30 mouse cellular contexts compared by ENCODE assay signal in the genomic region with DNA sequence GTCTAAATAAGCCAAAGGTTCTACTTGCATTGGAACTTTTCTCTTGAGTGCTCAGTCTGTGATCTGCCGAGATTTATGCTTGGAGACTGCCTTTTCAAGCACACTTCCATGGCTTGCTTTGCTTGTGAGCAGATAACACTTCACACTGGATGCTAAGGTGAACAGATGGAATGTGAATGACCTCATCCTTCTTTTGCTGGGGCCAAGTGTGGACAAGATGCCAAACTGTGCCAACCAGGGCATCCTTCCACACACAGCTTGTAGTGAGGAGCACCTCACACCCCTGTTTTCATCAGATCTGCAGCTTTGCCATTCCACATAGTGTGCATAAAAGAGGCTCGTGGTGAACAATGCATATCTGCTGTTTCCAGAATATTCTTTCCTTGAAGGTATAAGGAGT. TPM values are rescaled to one million over a fixed set of nuclear protein-coding genes. Genes with fewer than 3 reads are reported as not detected.
A peak's percentile ranks its signal among the peaks of the same experiment; 100 is the strongest.
DNase-seq lines count a peak whose midpoint lies in the region; ATAC-seq and TF ChIP-seq lines count a peak whose summit lies in the region.
"Had no signal": no experiment of that assay in that cellular context is flagged by ENCODE, and none has a peak within 500 bp of the region (broad histone marks: within the 10 kb centered on the region; RNA-seq: fewer than 3 reads in every experiment).

No protein-coding gene starts in this region.

- no peaks in the 10 kb centered on the region for H3K36me3 ChIP-seq in forebrain, embryonic 14.5 days (ENCODE audit: control insufficient read depth, insufficient read depth, low read length)
- no peaks in the 10 kb centered on the region for H3K36me3 ChIP-seq in forebrain, embryonic 12.5 days (replicated peaks)
- H3K36me3 ChIP-seq in midbrain, postnatal 0 days (ENCODE audit: insufficient read depth, low read length) = no peaks in the 10 kb centered on the region
- H3K36me3 ChIP-seq in midbrain, embryonic 10.5 days = no peaks in the 10 kb centered on the region
- H3K36me3 ChIP-seq: embryonic facial prominence, embryonic 15.5 days; intestine, embryonic 15.5 days; liver, embryonic 12.5 days; midbrain, embryonic 15.5 days had no signal

- no peaks in the 10 kb centered on the region for H3K27me3 ChIP-seq in forebrain, embryonic 14.5 days (replicated peaks; ENCODE audit: control insufficient read depth, insufficient read depth, low read length)
- H3K27me3 ChIP-seq in forebrain, embryonic 12.5 days = no peaks in the 10 kb centered on the region
- no peaks in the 10 kb centered on the region for H3K27me3 ChIP-seq in midbrain, postnatal 0 days (ENCODE audit: insufficient read depth, low read length)
- H3K27me3 ChIP-seq in midbrain, embryonic 10.5 days (ENCODE audit: low read depth, poor library complexity, severe bottlenecking) = no peaks in the 10 kb centered on the region
- H3K27me3 ChIP-seq: embryonic facial prominence, embryonic 15.5 days; intestine, embryonic 15.5 days; liver, embryonic 12.5 days; megakaryocyte, embryonic 14.5 days; midbrain, embryonic 15.5 days had no signal

- H3K4me3 ChIP-seq in forebrain, embryonic 14.5 days (ENCODE audit: low read depth, low read length) = no peak overlapping the region
- no peak overlapping the region for H3K4me3 ChIP-seq in forebrain, embryonic 12.5 days (replicated peaks)
- H3K4me3 ChIP-seq in midbrain, postnatal 0 days (ENCODE audit: low read depth, low read length) = no peak overlapping the region
- H3K4me3 ChIP-seq in midbrain, embryonic 10.5 days = no peak overlapping the region
- H3K4me3 ChIP-seq: embryonic facial prominence, embryonic 15.5 days; gastrocnemius, adult 2 months; intestine, embryonic 15.5 days; liver, embryonic 12.5 days; megakaryocyte, embryonic 14.5 days; midbrain, embryonic 15.5 days had no signal

- H3K27ac ChIP-seq in forebrain, embryonic 14.5 days (ENCODE audit: low read depth, low read length) = no peak overlapping the region
- no peak overlapping the region for H3K27ac ChIP-seq in forebrain, embryonic 12.5 days
- no peak overlapping the region for H3K27ac ChIP-seq in midbrain, postnatal 0 days (ENCODE audit: low read depth, low read length)
- H3K27ac ChIP-seq in midbrain, embryonic 10.5 days (replicated peaks) = no peak overlapping the region
- H3K27ac ChIP-seq: embryonic facial prominence, embryonic 15.5 days; gastrocnemius, adult 2 months; intestine, embryonic 15.5 days; liver, embryonic 12.5 days; midbrain, embryonic 15.5 days had no signal

- no peaks in the 10 kb centered on the region for H3K4me1 ChIP-seq in forebrain, embryonic 14.5 days (ENCODE audit: control insufficient read depth, insufficient read depth, low read length)
- H3K4me1 ChIP-seq in forebrain, embryonic 12.5 days = no peaks in the 10 kb centered on the region
- no peaks in the 10 kb centered on the region for H3K4me1 ChIP-seq in midbrain, postnatal 0 days (ENCODE audit: insufficient read depth, low read length)
- H3K4me1 ChIP-seq in midbrain, embryonic 10.5 days = no peaks in the 10 kb centered on the region
- H3K4me1 ChIP-seq: embryonic facial prominence, embryonic 15.5 days; intestine, embryonic 15.5 days; liver, embryonic 12.5 days; megakaryocyte, embryonic 14.5 days; midbrain, embryonic 15.5 days had no signal

- no peak overlapping the region for H3K9ac ChIP-seq in forebrain, embryonic 14.5 days (ENCODE audit: low read length)
- H3K9ac ChIP-seq in forebrain, embryonic 12.5 days = no peak overlapping the region
- H3K9ac ChIP-seq in midbrain, postnatal 0 days (replicated peaks; ENCODE audit: low read length, poor library complexity, severe bottlenecking) = no peak overlapping the region
- H3K9ac ChIP-seq: embryonic facial prominence, embryonic 15.5 days; intestine, embryonic 15.5 days; liver, embryonic 12.5 days; midbrain, embryonic 15.5 days had no signal

- 61% methylated on average over 2 of the region's 2 CpGs for WGBS in forebrain, embryonic 14.5 days
- 89% methylated on average over 2 of the region's 2 CpGs for WGBS in forebrain, embryonic 12.5 days
- whole genome bisulfite sequencing in midbrain, postnatal 0 days = 76% methylated on average over 2 of the region's 2 CpGs
- 92% methylated on average over 2 of the region's 2 CpGs for WGBS in midbrain, embryonic 10.5 days

- peak; percentile 61; the same call in 1 of the 2 replicates for ATAC-seq in forebrain, embryonic 14.5 days
- no peak for ATAC-seq in forebrain, embryonic 12.5 days (ENCODE audit: low FRiP score)
- peak; percentile 54; the same call in 1 of the 2 replicates for ATAC-seq in midbrain, postnatal 0 days (ENCODE audit: low FRiP score)
- ATAC-seq: CD4-positive, CD25-positive, alpha-beta regulatory T cell, adult 4 months; intestine, embryonic 15.5 days; liver, embryonic 12.5 days; midbrain, embryonic 15.5 days had no signal

- no peak for TF ChIP-seq CTCF in midbrain, postnatal 0 days (IDR thresholded peaks at IDR 0.05)

- peak; percentile 14 for DNase-seq in forebrain, embryonic 14.5 days (ENCODE audit: low spot score)
- DNase-seq in midbrain, postnatal 0 days (ENCODE audit: low spot score) = peak; percentile 45
- no peak for DNase-seq in midbrain, embryonic 10.5 days (ENCODE audit: low spot score)
- peak; percentile 93 for DNase-seq in cerebellum, adult 9-11 months
- no peak for DNase-seq in adrenal gland, postnatal 10 days
- DNase-seq in gastrocnemius, postnatal 14 days = no peak
- DNase-seq in heart, adult 18-20 months = no peak
- DNase-seq: gastrocnemius, adult 2 months; heart, postnatal 4 days; kidney, adult 9 months; kidney, postnatal 36 days; lung, adult 2 months; right cerebral cortex, postnatal 25 days; thymus, adult 18-20 months had no signal

- H3K4me2 ChIP-seq in forebrain, embryonic 14.5 days (ENCODE audit: low read length) = no peak overlapping the region
- H3K4me2 ChIP-seq in forebrain, embryonic 12.5 days = no peak overlapping the region
- H3K4me2 ChIP-seq in midbrain, postnatal 0 days (ENCODE audit: low read depth, low read length, poor library complexity, severe bottlenecking) = no peak overlapping the region
- H3K4me2 ChIP-seq: embryonic facial prominence, embryonic 15.5 days; intestine, embryonic 15.5 days; liver, embryonic 12.5 days; midbrain, embryonic 15.5 days had no signal

- intact Hi-C loops in gastrocnemius, postnatal 14 days (cut with DNase I; ENCODE audit: low total_unique reads) = no loop called here

- H3K9me3 ChIP-seq in forebrain, embryonic 14.5 days (replicated peaks; ENCODE audit: control insufficient read depth, low read length) = no peaks in the 10 kb centered on the region
- H3K9me3 ChIP-seq in forebrain, embryonic 12.5 days = no peaks in the 10 kb centered on the region
- H3K9me3 ChIP-seq in midbrain, postnatal 0 days (ENCODE audit: low read length) = no peaks in the 10 kb centered on the region
- H3K9me3 ChIP-seq in midbrain, embryonic 10.5 days (replicated peaks) = no peaks in the 10 kb centered on the region
- H3K9me3 ChIP-seq: embryonic facial prominence, embryonic 15.5 days; intestine, embryonic 15.5 days; liver, embryonic 12.5 days; megakaryocyte, embryonic 14.5 days; midbrain, embryonic 15.5 days had no signal

RNA-seq across cellular contexts. Expression of gene Gm10944, which starts 29.7 kb away (rescaled TPM):
- not detected in 2 replicates for polyA plus RNA-seq in forebrain, embryonic 14.5 days (2014; fragmentation: Nextera tagmentation; extraction: Ambion mirVana)
- polyA plus RNA-seq in forebrain, embryonic 12.5 days (2016; fragmentation: Nextera tagmentation; extraction: Ambion mirVana) = not detected in 2 replicates
- not detected in 2 replicates for total RNA-seq in midbrain, postnatal 0 days (2014; rRNA removed)
- polyA plus RNA-seq in midbrain, postnatal 0 days (2015; fragmentation: Nextera tagmentation; extraction: Ambion mirVana) = not detected in 2 replicates
- not detected in 2 replicates for polyA plus RNA-seq in midbrain, embryonic 10.5 days (2016; fragmentation: Nextera tagmentation; extraction: Ambion mirVana)
- not detected for total RNA-seq in adrenal gland, postnatal 10 days (2021)
- not detected for total RNA-seq in gastrocnemius, postnatal 14 days (2021)
- not detected for total RNA-seq in heart, adult 18-20 months (2021)
- total RNA-seq: adrenal gland, postnatal 4 days; ES-E14; gastrocnemius, adult 2 months; granulocyte monocyte progenitor cell, adult 5-6 weeks; heart, postnatal 4 days; left cerebral cortex, adult 18-20 months; neutrophil, adult 5-6 weeks had no signal
- polyA plus RNA-seq: CD4-positive, CD25-positive, alpha-beta regulatory T cell, adult 4 months; embryonic facial prominence, embryonic 15.5 days; heart, embryonic 14.5 days; intestine, embryonic 15.5 days; limb, embryonic 11.5 days; liver, embryonic 12.5 days; lung, adult 2 months; midbrain, embryonic 15.5 days; spleen, adult 2 months; stomach, embryonic 14.5 days had no signal

Comparison
In these comparisons a context has a peak if more than half of its experiments do, and no peak if none do; other contexts are left out.
1. DNase-seq: peak in forebrain, embryonic 14.5 days (single experiment), midbrain, postnatal 0 days (single experiment) and cerebellum, adult 9-11 months (single experiment); none in midbrain, embryonic 10.5 days (single experiment), adrenal gland, postnatal 10 days (single experiment), gastrocnemius, postnatal 14 days (single experiment) and heart, adult 18-20 months (0 of 2).